Mouse (Mus musculus): ENCODE measurements around the gene Dnajb14. TPM values are rescaled to one million over a fixed set of nuclear protein-coding genes. Genes with fewer than 3 reads are reported as not detected.

Dnajb14 gene
- total and polyA plus RNA-seq, 2 experiments from 2014 or later = 14.9 to 19.2 TPM

DNA sequence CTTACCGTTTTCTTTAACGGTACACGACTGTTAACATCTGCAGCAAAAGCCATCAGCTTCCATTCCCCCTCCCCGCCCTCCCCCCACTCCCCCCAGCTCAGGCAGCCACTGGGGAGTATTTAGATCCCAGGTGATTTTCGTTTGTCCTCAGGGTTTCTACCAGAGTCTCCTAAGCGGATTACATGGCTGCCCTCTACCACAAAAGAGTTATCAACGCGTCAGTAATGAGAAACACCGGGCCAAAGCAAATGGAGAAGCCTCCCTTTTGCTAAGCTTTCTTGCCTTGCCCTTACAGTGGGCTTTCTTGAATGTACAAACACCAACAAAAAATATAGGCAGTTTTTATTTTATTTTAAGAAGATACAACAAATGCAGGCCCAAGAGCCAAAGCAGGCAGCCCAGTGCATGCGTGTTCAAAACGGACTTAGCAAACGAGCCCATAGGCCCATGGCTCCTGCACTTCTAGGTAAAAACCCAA lies 50.3 kb downstream of the Dnajb14 start:
- Histone ChIP-seq H3K4me1 (ENCODE audit: insufficient read depth) (peaks cover 13% of the 10 kb centered on the region), H3K27me3 (ENCODE audit: insufficient read depth, low read length) (no peaks in the 10 kb centered on the region), H3K4me2 (ENCODE audit: low read depth) (peak overlapping the region; percentile 85), H3K36me3 (ENCODE audit: insufficient read depth) (peaks cover 11% of the 10 kb centered on the region), H3K27ac (ENCODE audit: low read depth, low read length) (peak overlapping the region; percentile 86), H3K9ac (peak overlapping the region; percentile 82), H3K4me3 (ENCODE audit: low read depth, low read length) (peak overlapping the region; percentile 89), H3K9me3 (ENCODE audit: low read length) (no peaks in the 10 kb centered on the region)
- 3% methylated on average over 12 of the region's 12 CpGs for WGBS
- ATAC-seq = peak; percentile 54
- TF ChIP-seq CTCF (IDR thresholded peaks at IDR 0.05; ENCODE audit: low read depth) = no peak
- no peak for DNase-seq

DNA sequence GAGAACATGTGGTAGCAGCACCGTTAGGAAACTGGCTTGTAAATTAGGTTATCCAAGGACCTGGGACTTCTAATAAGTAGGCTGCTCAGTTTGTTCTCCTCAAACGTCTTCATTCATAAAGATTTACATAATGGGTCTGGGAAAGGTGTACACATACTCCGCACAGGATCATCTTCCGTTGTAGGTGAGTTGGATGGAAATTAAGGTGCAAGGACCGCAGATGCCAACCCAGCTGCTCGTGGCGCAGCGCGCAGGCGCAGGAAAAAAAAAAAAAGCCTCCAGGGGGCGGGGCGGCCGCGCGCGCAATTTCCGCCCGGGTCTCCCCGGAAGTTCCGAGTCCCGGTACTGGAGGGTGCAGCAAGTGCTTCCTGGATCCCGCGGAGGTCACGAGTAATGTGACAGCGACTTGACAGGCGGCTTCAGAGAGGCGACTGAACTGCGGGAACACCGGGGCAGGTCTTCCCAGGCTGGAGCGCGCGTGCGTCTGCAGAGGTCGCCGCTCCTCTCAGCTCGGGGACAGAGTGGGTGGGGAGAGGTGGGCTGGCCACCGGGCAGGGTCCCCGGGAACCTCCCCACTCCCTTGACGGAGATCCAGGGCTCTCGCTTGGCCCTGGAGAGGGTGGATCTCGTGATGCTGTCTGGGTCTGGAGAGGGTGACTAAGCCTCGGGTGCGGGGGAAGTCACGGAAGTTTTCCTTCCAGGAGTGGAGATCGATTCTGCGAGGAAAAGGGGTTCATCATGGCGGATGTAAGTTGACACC lies 50.9 kb downstream of the Dnajb14 start, which contains the start of gene Lamtor3:
TSS of gene Lamtor3 (plus strand) at position 335 of the 760 bp plus-strand sequence.
- H3K4me3 ChIP-seq (ENCODE audit: low read depth, low read length) = peak within 1 kb of the TSS; percentile 89
- DNase-seq = peak; percentile 94
- peak within 1 kb of the TSS; percentile 86 for H3K27ac ChIP-seq (ENCODE audit: low read depth, low read length)
- peak within 1 kb of the TSS; percentile 85 for H3K4me2 ChIP-seq (ENCODE audit: low read depth)
- H3K27me3 ChIP-seq (ENCODE audit: insufficient read depth, low read length) = no peaks in the 10 kb centered on the region
- peak; percentile 96 for ATAC-seq
- no peak for TF ChIP-seq CTCF (IDR thresholded peaks at IDR 0.05; ENCODE audit: low read depth)
- peaks cover 11% of the 10 kb centered on the region for H3K36me3 ChIP-seq (ENCODE audit: insufficient read depth)
- H3K4me1 ChIP-seq (ENCODE audit: insufficient read depth) = peaks cover 13% of the 10 kb centered on the region
- peak within 1 kb of the TSS; percentile 82 for H3K9ac ChIP-seq
- H3K9me3 ChIP-seq (ENCODE audit: low read length) = no peaks in the 10 kb centered on the region
- WGBS = under 1% methylated on average over 47 of the region's 47 CpGs

DNA sequence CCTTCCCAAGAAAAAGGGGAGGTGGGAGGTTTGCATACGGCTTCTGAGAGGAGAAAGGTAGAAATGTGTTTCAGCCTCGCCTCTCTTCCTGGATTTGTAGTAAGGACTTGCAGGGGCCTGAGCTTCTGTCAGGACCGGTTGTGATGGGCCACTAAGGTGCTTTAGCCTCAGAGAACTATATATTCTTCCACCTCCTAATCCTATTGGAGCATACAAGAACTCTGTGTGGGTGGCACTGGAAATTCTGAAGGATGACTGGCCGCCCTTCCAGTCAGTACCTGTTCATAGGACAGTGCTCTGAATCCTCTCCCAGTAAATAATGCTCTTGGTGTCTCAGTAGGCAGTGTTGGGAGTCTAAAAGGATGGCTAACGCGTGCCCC lies 51.4 kb downstream of the Dnajb14 start:
- TF ChIP-seq CTCF (IDR thresholded peaks at IDR 0.05; ENCODE audit: low read depth) = no peak
- Histone ChIP-seq H3K4me1 (ENCODE audit: insufficient read depth) (peaks cover 13% of the 10 kb centered on the region), H3K9me3 (ENCODE audit: low read length) (no peaks in the 10 kb centered on the region), H3K27me3 (ENCODE audit: insufficient read depth, low read length) (no peaks in the 10 kb centered on the region), H3K4me2 (ENCODE audit: low read depth) (peak overlapping the region; percentile 85), H3K27ac (ENCODE audit: low read depth, low read length) (peak overlapping the region; percentile 86), H3K36me3 (ENCODE audit: insufficient read depth) (peaks cover 15% of the 10 kb centered on the region), H3K9ac (peak overlapping the region; percentile 82), H3K4me3 (ENCODE audit: low read depth, low read length) (peak overlapping the region; percentile 89)
- 14% methylated on average over 6 of the region's 6 CpGs for WGBS
- DNase-seq (no peak), ATAC-seq (peak; percentile 49)

DNA sequence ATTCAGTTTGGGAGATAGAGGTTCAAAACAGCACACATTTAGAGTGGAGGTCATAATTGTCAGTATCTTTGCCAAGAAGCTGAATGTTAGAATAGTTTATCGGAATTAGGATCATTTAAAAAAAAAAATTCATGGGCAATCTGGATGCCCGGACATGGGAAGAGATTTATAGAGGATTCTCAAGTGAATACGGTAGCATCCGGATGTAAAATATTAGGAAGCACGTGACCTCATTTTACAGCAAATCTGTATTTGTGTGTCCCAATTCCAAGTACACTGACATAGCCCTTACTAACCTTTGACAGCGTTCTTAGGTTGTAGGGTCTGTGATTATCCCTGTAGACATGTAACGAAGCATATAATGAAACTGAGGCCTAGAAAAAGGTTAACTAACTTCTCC lies 51.9 kb downstream of the Dnajb14 start:
- no peak for DNase-seq
- no peak for ATAC-seq
- Histone ChIP-seq H3K4me2 (ENCODE audit: low read depth) (peak overlapping the region; percentile 85), H3K27me3 (ENCODE audit: insufficient read depth, low read length) (no peaks in the 10 kb centered on the region), H3K9ac (peak overlapping the region; percentile 82), H3K9me3 (ENCODE audit: low read length) (no peaks in the 10 kb centered on the region), H3K36me3 (ENCODE audit: insufficient read depth) (peaks cover 15% of the 10 kb centered on the region), H3K4me3 (ENCODE audit: low read depth, low read length) (peak overlapping the region; percentile 89), H3K27ac (ENCODE audit: low read depth, low read length) (no peak overlapping the region), H3K4me1 (ENCODE audit: insufficient read depth) (peaks cover 13% of the 10 kb centered on the region)
- WGBS = 90% methylated on average over 7 of the region's 7 CpGs
- no peak for TF ChIP-seq CTCF (IDR thresholded peaks at IDR 0.05; ENCODE audit: low read depth)

DNA sequence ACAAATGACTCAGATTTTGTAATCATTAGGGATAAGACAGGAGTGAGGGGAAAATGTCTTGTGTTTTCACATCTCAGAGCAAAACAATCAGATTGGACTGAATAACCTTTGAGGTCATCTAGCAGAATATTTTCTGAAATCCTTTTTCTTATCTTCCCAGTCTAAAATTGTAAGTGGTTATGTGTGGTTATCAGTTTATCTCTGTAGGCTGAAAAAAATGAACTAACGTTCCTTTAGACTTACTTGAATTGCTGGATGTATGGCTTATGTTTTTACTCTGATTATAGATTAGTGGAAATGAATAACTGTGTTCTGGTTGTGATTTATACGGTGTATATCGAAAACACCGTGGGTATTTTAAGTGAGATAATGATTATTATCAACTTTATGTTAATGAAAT lies 53.1 kb downstream of the Dnajb14 start:
- Histone ChIP-seq H3K27me3 (ENCODE audit: insufficient read depth, low read length) (no peaks in the 10 kb centered on the region), H3K4me3 (ENCODE audit: low read depth, low read length) (no peak overlapping the region), H3K36me3 (ENCODE audit: insufficient read depth) (peaks cover 15% of the 10 kb centered on the region), H3K27ac (ENCODE audit: low read depth, low read length) (no peak overlapping the region), H3K9me3 (ENCODE audit: low read length) (no peaks in the 10 kb centered on the region), H3K4me1 (ENCODE audit: insufficient read depth) (peaks cover 13% of the 10 kb centered on the region), H3K4me2 (ENCODE audit: low read depth) (no peak overlapping the region), H3K9ac (no peak overlapping the region)
- DNase-seq = no peak
- WGBS = 96% methylated on average over 4 of the region's 4 CpGs
- ATAC-seq = no peak
- no peak for TF ChIP-seq CTCF (IDR thresholded peaks at IDR 0.05; ENCODE audit: low read depth)

DNA sequence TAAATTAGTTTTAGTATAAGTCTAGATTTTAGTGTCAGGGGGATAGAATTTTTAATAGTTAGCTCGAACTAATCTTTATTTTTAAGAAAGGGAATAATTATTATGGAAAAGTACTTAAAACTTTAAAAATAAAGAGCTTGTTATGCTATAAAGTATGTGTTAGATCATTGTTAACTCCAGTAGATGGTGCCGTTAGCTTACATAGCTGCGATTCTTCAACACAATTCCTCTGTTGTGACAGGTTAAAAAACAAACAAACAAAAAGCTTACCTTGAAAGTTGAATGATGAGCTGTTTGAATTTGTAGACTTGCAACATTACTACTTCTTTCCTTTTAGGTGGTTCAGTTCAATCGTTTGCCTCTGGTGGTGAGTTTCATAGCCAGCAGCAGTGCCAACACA lies 59.5 kb downstream of the Dnajb14 start:
- peaks cover 36% of the 10 kb centered on the region for H3K36me3 ChIP-seq (ENCODE audit: insufficient read depth)
- H3K27ac ChIP-seq (ENCODE audit: low read depth, low read length) = no peak overlapping the region
- ATAC-seq (no peak), DNase-seq (no peak)
- H3K9me3 ChIP-seq (ENCODE audit: low read length) = no peaks in the 10 kb centered on the region
- H3K4me1 ChIP-seq (ENCODE audit: insufficient read depth) = no peaks in the 10 kb centered on the region
- H3K9ac ChIP-seq = no peak overlapping the region
- no peaks in the 10 kb centered on the region for H3K27me3 ChIP-seq (ENCODE audit: insufficient read depth, low read length)
- WGBS = 87% methylated on average over 4 of the region's 4 CpGs
- no peak overlapping the region for H3K4me2 ChIP-seq (ENCODE audit: low read depth)
- no peak overlapping the region for H3K4me3 ChIP-seq (ENCODE audit: low read depth, low read length)
- peak; percentile 2; the same call in 1 of the 2 replicates for TF ChIP-seq CTCF (IDR thresholded peaks at IDR 0.05; ENCODE audit: low read depth)

DNA sequence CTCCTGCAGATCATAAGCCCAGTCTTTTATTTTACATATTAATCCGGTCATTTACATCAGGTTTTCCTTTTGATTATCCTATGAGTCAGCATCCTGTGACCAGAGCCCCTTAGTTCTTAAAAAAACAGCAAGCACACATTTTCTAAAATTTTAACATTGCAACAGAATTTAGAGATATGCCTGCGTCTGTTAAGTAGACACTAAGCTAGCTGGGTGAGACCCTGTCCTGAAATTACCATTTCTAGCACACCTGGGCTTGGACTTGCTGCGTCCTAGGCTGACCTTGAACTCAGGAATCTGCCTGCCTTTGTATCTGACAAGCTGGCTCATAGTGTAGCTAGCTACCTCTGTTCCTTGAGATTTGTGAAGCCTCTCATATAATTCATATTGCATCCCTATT lies 62.5 kb downstream of the Dnajb14 start:
- TF ChIP-seq CTCF (IDR thresholded peaks at IDR 0.05; ENCODE audit: low read depth) = no peak
- 96% methylated on average over 3 of the region's 3 CpGs for WGBS
- ATAC-seq = no peak

More for the DNA sequence above, 62.5 kb downstream of the Dnajb14 start:
- Histone ChIP-seq H3K9me3 (ENCODE audit: low read length) (no peaks in the 10 kb centered on the region), H3K4me3 (ENCODE audit: low read depth, low read length) (no peak overlapping the region), H3K27ac (ENCODE audit: low read depth, low read length) (no peak overlapping the region), H3K36me3 (ENCODE audit: insufficient read depth) (peaks cover 36% of the 10 kb centered on the region), H3K4me2 (ENCODE audit: low read depth) (no peak overlapping the region), H3K27me3 (ENCODE audit: insufficient read depth, low read length) (no peaks in the 10 kb centered on the region), H3K4me1 (ENCODE audit: insufficient read depth) (no peaks in the 10 kb centered on the region), H3K9ac (no peak overlapping the region)
- no peak for DNase-seq
